Mouse (Mus musculus): ENCODE measurements around the gene Tiam2.

- TF ChIP-seq CTCF (IDR thresholded peaks at IDR 0.05; ENCODE audit: extremely low read depth, insufficient read depth, insufficient read length, insufficient replicate concordance) (no peak), POLR2A (IDR thresholded peaks at IDR 0.05; ENCODE audit: low read depth, low read length) (no peak)
Observed at GRCm38 (mm10) chr17:3329429-3329828, 3.1 kb downstream of the Tiam2 start.
